Mouse (Mus musculus) limb, embryonic 11.5 days (tissue): ENCODE data around the gene Olfr9. TPM values are rescaled to one million over a fixed set of nuclear protein-coding genes. Genes with fewer than 3 reads are reported as not detected.
A peak's percentile ranks its signal among the peaks of the same experiment; 100 is the strongest.

ENCODE experiments used
- ATAC-seq: fragments of 200-750 bp; cut with Nextera tagmentation; 2 replicates; pipeline ENCODE4 v1.8.0; 2017; ENCODE audit warnings: low read depth; ENCODE audit not compliant: insufficient number of reproducible peaks, low FRiP score, low TSS enrichment
- DNase-seq: peaks from one replicate; pipeline ENCODE4 v3.0.0-alpha.2; 2015; ENCODE audit warnings: low spot score
- H3K27ac ChIP-seq: fragments of 300-500 bp; sonication (generic); replicated peaks from 2 replicates; pipeline ENCODE4 v1.5.1; 2014; ENCODE audit warnings: low read depth, mild to moderate bottlenecking, low read length
- H3K27me3 ChIP-seq: fragments of 300-500 bp; sonication (generic); 2 replicates; pipeline ENCODE4 v1.6.1; 2014; ENCODE audit warnings: mild to moderate bottlenecking, low read length, mixed read lengths; ENCODE audit not compliant: control insufficient read depth, insufficient read depth
- H3K36me3 ChIP-seq: fragments of 300-500 bp; sonication (generic); 2 replicates; pipeline ENCODE4 v1.6.1; 2014; ENCODE audit warnings: mild to moderate bottlenecking, low read length, moderate library complexity, mixed read lengths; ENCODE audit not compliant: control insufficient read depth, insufficient read depth
- H3K4me1 ChIP-seq: fragments of 300-500 bp; sonication (generic); 2 replicates; pipeline ENCODE4 v1.6.1; 2014; ENCODE audit warnings: low read length, mixed read lengths; ENCODE audit not compliant: control insufficient read depth, insufficient read depth
- H3K4me2 ChIP-seq: fragments of 300-500 bp; sonication (generic); 2 replicates; pipeline ENCODE4 v1.6.1; 2014; ENCODE audit warnings: low read depth, mild to moderate bottlenecking, moderate library complexity; ENCODE audit not compliant: severe bottlenecking
- H3K4me3 ChIP-seq: fragments of 300-500 bp; sonication (generic); 2 replicates; pipeline ENCODE4 v1.5.1; 2014; ENCODE audit warnings: low read depth, low read length
- H3K9ac ChIP-seq: fragments of 300-500 bp; sonication (generic); 2 replicates; pipeline ENCODE4 v1.6.1; 2014; ENCODE audit warnings: mild to moderate bottlenecking, low read length
- H3K9me3 ChIP-seq: fragments of 300-500 bp; sonication (generic); 2 replicates; pipeline ENCODE4 v1.6.1; 2016; ENCODE audit warnings: low read length; ENCODE audit not compliant: control insufficient read depth
- WGBS: fragments of 180-500 bp; shearing (Covaris S2); extraction: QIAGEN DNeasy Blood & Tissue Kit; methylation state at CpG from one replicate; pipeline ENCODE4 v1.1.7; 2014; 5-methylcytosine and 5-hydroxymethylcytosine counted together
- polyA plus RNA-seq: library from polyadenylated mRNA; unstranded; fragments of >200 nt; fragmentation: Nextera tagmentation; extraction: Ambion mirVana; gene quantifications from 2 replicates; pipeline ENCODE4 v1.2.1, GENCODE M21; 2014

The Olfr9 gene
- polyA plus RNA-seq, 1 experiment from 2014 or later: not detected

DNA sequence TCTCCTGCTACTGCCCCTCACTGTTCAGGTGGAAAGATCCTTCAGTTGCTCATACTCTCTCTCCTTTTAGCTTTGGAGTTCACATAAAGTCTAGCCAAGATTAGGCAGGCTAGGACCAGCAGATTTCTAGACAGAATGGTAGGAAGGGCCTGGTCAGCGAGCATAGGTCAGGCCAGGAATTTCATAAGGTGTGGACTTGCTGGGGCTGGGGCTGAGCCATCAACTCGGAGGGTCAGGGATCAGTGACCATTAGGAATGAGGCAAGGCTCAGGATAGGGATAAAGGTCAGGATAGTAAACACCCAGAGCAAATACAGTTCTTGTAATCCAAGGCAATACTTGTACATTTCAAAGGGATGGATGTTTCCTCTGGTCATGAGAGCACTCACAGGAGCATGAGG is 24.3 kb upstream of the Olfr9 start:
- Histone ChIP-seq H3K36me3 (no peaks in the 10 kb centered on the region), H3K9me3 (no peaks in the 10 kb centered on the region), H3K4me3 (no peak overlapping the region), H3K4me1 (no peaks in the 10 kb centered on the region), H3K4me2 (no peak overlapping the region), H3K9ac (no peak overlapping the region), H3K27ac (no peak overlapping the region), H3K27me3 (no peaks in the 10 kb centered on the region)
- ATAC-seq: no peak
- no peak for DNase-seq
- WGBS: 64% methylated on average over 2 of the region's 2 CpGs

DNA sequence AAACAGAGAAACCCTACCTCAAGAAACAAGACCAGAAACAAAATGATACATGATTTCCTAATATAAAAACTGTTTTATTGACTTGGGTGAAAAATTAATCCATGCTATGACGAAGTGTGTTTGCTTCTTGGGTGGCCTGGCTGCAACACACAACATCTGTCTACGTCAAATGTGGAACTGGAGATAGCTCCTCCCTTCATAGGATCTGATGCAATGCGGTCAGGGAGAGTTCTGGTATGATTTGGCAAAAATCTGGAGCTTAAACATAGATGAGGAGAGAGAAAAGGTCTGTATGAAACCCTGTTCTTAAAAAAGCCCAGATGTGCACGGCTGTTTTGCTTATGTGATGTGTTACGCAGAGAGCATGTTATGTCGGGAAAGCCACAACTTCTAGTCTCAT is 23.4 kb upstream of the Olfr9 start:
- DNase-seq (no peak), ATAC-seq (no peak)
- no peaks in the 10 kb centered on the region for H3K9me3 ChIP-seq
- H3K4me1 ChIP-seq: no peaks in the 10 kb centered on the region
- H3K4me2 ChIP-seq: no peak overlapping the region
- H3K27me3 ChIP-seq: no peaks in the 10 kb centered on the region
- 82% methylated on average over 6 of the region's 6 CpGs for WGBS
- H3K4me3 ChIP-seq: no peak overlapping the region
- no peak overlapping the region for H3K27ac ChIP-seq
- no peaks in the 10 kb centered on the region for H3K36me3 ChIP-seq
- no peak overlapping the region for H3K9ac ChIP-seq

DNA sequence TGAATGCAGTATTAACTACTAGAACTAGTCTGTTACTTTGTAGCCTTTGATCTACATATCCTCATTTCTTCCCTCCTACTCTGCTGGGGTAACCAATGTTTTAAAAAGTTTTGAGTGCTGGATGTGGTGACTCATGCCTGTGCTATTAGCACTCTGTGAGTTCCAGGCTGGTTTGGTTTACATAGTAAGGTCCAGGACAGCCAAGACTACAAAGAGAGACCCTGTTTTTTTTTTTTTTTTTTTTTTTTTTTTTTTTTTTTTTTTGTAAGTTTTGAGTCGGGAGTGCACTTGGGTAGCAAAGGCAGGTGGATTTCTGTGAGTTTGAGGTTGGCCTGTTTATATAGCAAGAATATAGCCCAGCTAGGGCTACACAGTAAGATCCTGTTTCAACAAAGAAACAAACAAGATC is 20.9 kb upstream of the Olfr9 start:
- DNase-seq (no peak), ATAC-seq (no peak)
- no peak overlapping the region for H3K4me2 ChIP-seq
- WGBS: 50% methylated on average over 1 of the region's 1 CpGs
- no peaks in the 10 kb centered on the region for H3K9me3 ChIP-seq
- no peaks in the 10 kb centered on the region for H3K36me3 ChIP-seq
- no peaks in the 10 kb centered on the region for H3K27me3 ChIP-seq
- no peak overlapping the region for H3K4me3 ChIP-seq
- H3K4me1 ChIP-seq: no peaks in the 10 kb centered on the region
- H3K9ac ChIP-seq: no peak overlapping the region
- H3K27ac ChIP-seq: no peak overlapping the region

DNA sequence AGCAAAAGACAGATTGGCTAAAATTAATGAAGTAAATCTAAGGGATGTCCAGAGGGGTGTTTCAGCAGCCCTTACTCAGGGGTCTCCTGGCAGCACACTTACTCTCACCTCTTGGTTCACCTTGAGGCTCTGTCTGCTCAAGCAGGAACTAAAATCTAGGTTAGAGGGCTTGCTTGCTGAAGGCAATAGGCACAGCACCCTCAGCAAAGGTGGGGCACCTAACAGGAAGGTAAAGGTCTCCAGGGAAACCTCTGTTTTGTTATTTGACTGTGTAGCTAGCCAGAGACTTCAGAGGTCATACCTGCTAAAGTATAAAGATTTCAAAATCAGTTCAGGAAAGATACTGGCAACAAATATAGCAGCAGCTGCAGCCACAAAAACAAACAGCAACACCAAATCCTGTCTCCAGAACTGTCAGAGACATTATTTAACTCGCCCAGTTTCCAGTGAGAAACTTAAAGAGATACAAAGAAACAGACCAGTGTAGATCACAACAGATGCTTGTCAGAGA is 18.4 kb upstream of the Olfr9 start:
- Histone ChIP-seq H3K9me3 (no peaks in the 10 kb centered on the region), H3K4me2 (no peak overlapping the region), H3K27ac (no peak overlapping the region), H3K4me3 (no peak overlapping the region), H3K9ac (no peak overlapping the region), H3K27me3 (no peaks in the 10 kb centered on the region), H3K36me3 (no peaks in the 10 kb centered on the region), H3K4me1 (no peaks in the 10 kb centered on the region)
- 50% methylated on average over 1 of the region's 1 CpGs for WGBS
- no peak for ATAC-seq
- no peak for DNase-seq

GRCm38 (mm10) chr10:128972841-128973240 is 16.4 kb upstream of the Olfr9 start:
- Histone ChIP-seq H3K4me3 (no peak overlapping the region), H3K27me3 (no peaks in the 10 kb centered on the region), H3K36me3 (no peaks in the 10 kb centered on the region), H3K9ac (no peak overlapping the region), H3K4me2 (no peak overlapping the region), H3K4me1 (no peaks in the 10 kb centered on the region), H3K9me3 (no peaks in the 10 kb centered on the region), H3K27ac (no peak overlapping the region)
- WGBS: 69% methylated on average over 4 of the region's 4 CpGs
- DNase-seq (no peak), ATAC-seq (no peak)

GRCm38 (mm10) chr10:128976395-128976794 is 12.8 kb upstream of the Olfr9 start:
- H3K36me3 ChIP-seq: no peaks in the 10 kb centered on the region
- no peaks in the 10 kb centered on the region for H3K27me3 ChIP-seq
- peaks cover 10% of the 10 kb centered on the region; the same call in 1 of the 2 replicates for H3K4me1 ChIP-seq
- DNase-seq (no peak), ATAC-seq (no peak)
- no peak overlapping the region for H3K4me3 ChIP-seq
- H3K9me3 ChIP-seq: no peaks in the 10 kb centered on the region
- WGBS: 57% methylated on average over 3 of the region's 3 CpGs
- H3K4me2 ChIP-seq: no peak overlapping the region
- H3K9ac ChIP-seq: no peak overlapping the region
- H3K27ac ChIP-seq: no peak overlapping the region

DNA sequence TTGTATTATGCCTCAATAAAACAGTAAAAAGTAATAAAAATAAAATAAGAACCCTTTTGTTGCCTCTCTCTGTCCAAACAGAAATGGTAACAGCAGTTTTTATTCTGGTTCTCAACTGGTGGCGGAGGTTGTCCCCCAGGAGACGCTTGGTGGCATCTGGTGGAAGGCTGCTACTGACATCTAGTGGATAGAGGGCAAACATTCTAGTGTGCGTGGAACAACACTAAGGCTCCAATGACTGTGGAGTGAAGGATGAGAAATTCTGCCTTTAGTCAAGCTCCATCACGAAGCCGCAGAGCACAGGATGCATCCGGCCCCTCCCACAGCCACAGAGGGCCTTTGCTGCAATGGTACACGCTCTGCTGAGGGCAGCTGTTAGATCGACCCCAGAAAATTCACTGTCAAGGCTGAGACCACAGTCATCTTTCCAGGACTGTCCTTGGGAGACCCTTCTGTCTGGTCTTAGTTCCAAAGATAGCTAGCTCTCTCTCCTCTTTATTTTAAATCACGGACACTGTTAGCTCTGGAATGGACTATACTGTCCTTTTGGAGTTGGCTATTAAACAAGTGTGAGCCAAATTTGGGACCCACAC is 11.6 kb upstream of the Olfr9 start:
- H3K9me3 ChIP-seq: no peaks in the 10 kb centered on the region
- no peaks in the 10 kb centered on the region for H3K36me3 ChIP-seq
- H3K4me2 ChIP-seq: no peak overlapping the region
- no peak overlapping the region for H3K27ac ChIP-seq
- H3K27me3 ChIP-seq: no peaks in the 10 kb centered on the region
- no peak for ATAC-seq
- H3K4me3 ChIP-seq: no peak overlapping the region
- H3K9ac ChIP-seq: no peak overlapping the region
- peak; percentile 55 for DNase-seq
- 25% methylated on average over 9 of the region's 9 CpGs for WGBS
- H3K4me1 ChIP-seq: peaks cover 10% of the 10 kb centered on the region; the same call in 1 of the 2 replicates

GRCm38 (mm10) chr10:128980644-128981365 is 8.4 kb upstream of the Olfr9 start:
- no peaks in the 10 kb centered on the region for H3K27me3 ChIP-seq
- no peak overlapping the region for H3K9ac ChIP-seq
- DNase-seq (no peak), ATAC-seq (peak; percentile 40; the same call in 1 of the 2 replicates)
- H3K36me3 ChIP-seq: no peaks in the 10 kb centered on the region
- 70% methylated on average over 3 of the region's 3 CpGs for WGBS
- H3K27ac ChIP-seq: no peak overlapping the region
- H3K4me3 ChIP-seq: no peak overlapping the region
- no peaks in the 10 kb centered on the region for H3K9me3 ChIP-seq
- H3K4me2 ChIP-seq: no peak overlapping the region
- peaks cover 10% of the 10 kb centered on the region; the same call in 1 of the 2 replicates for H3K4me1 ChIP-seq
